ENCODE assay signal across 13 mouse cellular contexts in genomic region chr3:34150036-34150435, GRCm38 (mm10).
DNase-seq lines count a peak whose midpoint lies in the region; TF ChIP-seq lines count a peak whose summit lies in the region.
"Had no signal": no experiment of that assay in that cellular context is flagged by ENCODE, and none has a peak within 500 bp of the region (broad histone marks: within the 10 kb centered on the region; RNA-seq: fewer than 3 reads in every experiment).

No protein-coding gene starts in this region.

- peak; percentile 45 for TF ChIP-seq CTCF in layer of hippocampus, adult 2 months (conservative IDR thresholded peaks at IDR 0.05)
- TF ChIP-seq CTCF in CH12.LX (conservative IDR thresholded peaks at IDR 0.05 in 1 of 2, IDR thresholded peaks at IDR 0.05 in 1 of 2; ENCODE audit: low read depth in 2 of 2, low read length in 2 of 2): peak; percentile 17 to 55; a peak in 2 of 4 replicates

- no peak overlapping the region for H3K9ac ChIP-seq in CH12.LX (ENCODE audit: insufficient read depth, low read depth)
- H3K9ac ChIP-seq: heart, embryonic 15.5 days had no signal

- no peaks in the 10 kb centered on the region for H3K27me3 ChIP-seq in CH12.LX (replicated peaks)
- H3K27me3 ChIP-seq: heart, embryonic 15.5 days had no signal

- no peak for TF ChIP-seq EP300 in CH12.LX (IDR thresholded peaks at IDR 0.05; ENCODE audit: low read length)

- no peaks in the 10 kb centered on the region for H3K79me2 ChIP-seq in CH12.LX (replicated peaks; ENCODE audit: control insufficient read depth, extremely low read depth, insufficient read depth, poor library complexity, severe bottlenecking)

- no peak overlapping the region for H3K4me3 ChIP-seq in layer of hippocampus, adult 2 months
- H3K4me3 ChIP-seq in CH12.LX (replicated peaks in 1 of 3; ENCODE audit: low read depth in 2 of 3, low read length in 2 of 3, poor library complexity in 1 of 3): no peak overlapping the region
- H3K4me3 ChIP-seq: heart, embryonic 15.5 days had no signal

- no peaks in the 10 kb centered on the region for H3K4me1 ChIP-seq in CH12.LX (ENCODE audit: control insufficient read depth in 1 of 2, insufficient read depth in 2 of 2)
- H3K4me1 ChIP-seq: heart, embryonic 15.5 days had no signal

- H3K4me2 ChIP-seq in CH12.LX (ENCODE audit: insufficient read depth, low read depth, poor library complexity, severe bottlenecking): no peak overlapping the region
- H3K4me2 ChIP-seq: heart, embryonic 15.5 days had no signal

- no peaks in the 10 kb centered on the region for H3K36me3 ChIP-seq in CH12.LX (replicated peaks in 1 of 2; ENCODE audit: control insufficient read depth in 1 of 2, insufficient read depth in 1 of 2, low read length in 1 of 2)
- H3K36me3 ChIP-seq: heart, embryonic 15.5 days had no signal

- no peak overlapping the region for H3K27ac ChIP-seq in layer of hippocampus, adult 2 months
- no peak overlapping the region for H3K27ac ChIP-seq in CH12.LX (ENCODE audit: insufficient read depth, low read depth)
- H3K27ac ChIP-seq: heart, embryonic 15.5 days had no signal

- in situ Hi-C loops in CH12.LX (cut with MboI; ENCODE audit: low pct_ligation_motif_present, low pct_unique_long_range_greater_than_20kb, low sequenced_read_pairs): no loop called here

- no peak for TF ChIP-seq POLR2A in CH12.LX (IDR thresholded peaks at IDR 0.05; ENCODE audit: low read depth, low read length)

- peak; percentile 51 for TF ChIP-seq RAD21 in CH12.LX (IDR thresholded peaks at IDR 0.05; ENCODE audit: low read depth, low read length)

- H3K9me3 ChIP-seq in CH12.LX (replicated peaks; ENCODE audit: low read length): no peaks in the 10 kb centered on the region
- H3K9me3 ChIP-seq: heart, embryonic 15.5 days had no signal

- dilution Hi-C loops in CH12.LX (cut with MboI; ENCODE audit: extremely low pct_ligation_motif_present, extremely low pct_unique_long_range_greater_than_20kb, low sequenced_read_pairs): no loop called here

- peak; percentile 54 for DNase-seq in embryo, embryonic 10 days (ENCODE audit: low spot score)
- no peak for DNase-seq in embryo, embryonic 9.5 days (ENCODE audit: extremely low spot score)
- no peak for DNase-seq in layer of hippocampus, adult 2 months (ENCODE audit: low spot score in 2 of 2)
- DNase-seq in layer of hippocampus, adult 18-20 months (ENCODE audit: low spot score in 2 of 2): no peak
- DNase-seq in CH12.LX (ENCODE audit: extremely low read depth): peak; percentile 39
- DNase-seq in c-Kit-positive CD71-positive TER-119-negative erythroid progenitor cells, embryonic 14.5 days (ENCODE audit: low read depth): peak; percentile 1
- no peak for DNase-seq in T-cell, adult 2 months (ENCODE audit: low spot score)
- DNase-seq in layer of hippocampus, adult 11-12 months (ENCODE audit: low spot score): no peak
- DNase-seq: B cell, adult 2 months; cerebellum, adult 11-12 months; left cerebral cortex, postnatal 4 days; thymus, postnatal 36 days had no signal

TF ChIP-seq in CH12.LX, 34 proteins besides CTCF, POLR2A, EP300 and RAD21:
- TF ChIP-seq RCOR1 (conservative IDR thresholded peaks at IDR 0.05; ENCODE audit: low read depth, low read length) (no peak), SMC3 (IDR thresholded peaks at IDR 0.05; ENCODE audit: low read depth, low read length) (peak; percentile 29)
TF ChIP-seq in CH12.LX: peak in this region for 1.

Comparison
In these comparisons a context has a peak if more than half of its experiments do, and no peak if none do; other contexts are left out.
1. DNase-seq: peak in embryo, embryonic 10 days (single experiment), CH12.LX (single experiment) and c-Kit-positive CD71-positive TER-119-negative erythroid progenitor cells, embryonic 14.5 days (single experiment); none in embryo, embryonic 9.5 days (single experiment), layer of hippocampus, adult 2 months (0 of 2), layer of hippocampus, adult 18-20 months (0 of 2), T-cell, adult 2 months (single experiment) and layer of hippocampus, adult 11-12 months (single experiment).